Mouse (Mus musculus) neural tube, embryonic 15.5 days (tissue): ENCODE data around the gene Clhc1. TPM values are rescaled to one million over a fixed set of nuclear protein-coding genes. Genes with fewer than 3 reads are reported as not detected.
"Not testable (repeated sequence)": the region's sequence is repeated elsewhere in the genome, so short reads cannot be mapped to it uniquely, and the experiment has no call there.

Experiments
- ATAC-seq: fragments of 200-750 bp; cut with Nextera tagmentation; 2 replicates; pipeline ENCODE4 v1.8.0; 2017; ENCODE audit warnings: mild to moderate bottlenecking, moderate TSS enrichment, moderate library complexity; ENCODE audit not compliant: low FRiP score
- H3K27ac ChIP-seq: fragments of 300-500 bp; sonication (generic); replicated peaks from 2 replicates; pipeline ENCODE4 v1.5.1; 2015; ENCODE audit warnings: mild to moderate bottlenecking, inconsistent platforms
- H3K27me3 ChIP-seq: fragments of 300-500 bp; sonication (generic); replicated peaks from 2 replicates; pipeline ENCODE4 v1.6.1; 2015; ENCODE audit warnings: inconsistent platforms
- H3K36me3 ChIP-seq: fragments of 300-500 bp; sonication (generic); 2 replicates; pipeline ENCODE4 v1.6.1; 2015; ENCODE audit warnings: inconsistent platforms
- H3K4me1 ChIP-seq: fragments of 300-500 bp; sonication (generic); 2 replicates; pipeline ENCODE4 v1.6.1; 2015; ENCODE audit warnings: inconsistent platforms
- H3K4me2 ChIP-seq: fragments of 300-500 bp; sonication (generic); 2 replicates; pipeline ENCODE4 v1.6.1; 2015; ENCODE audit warnings: inconsistent platforms, mild to moderate bottlenecking, moderate library complexity
- H3K4me3 ChIP-seq: fragments of 300-500 bp; sonication (generic); replicated peaks from 2 replicates; pipeline ENCODE4 v1.5.1; 2015; ENCODE audit warnings: mild to moderate bottlenecking, inconsistent platforms
- H3K9ac ChIP-seq: fragments of 300-500 bp; sonication (generic); replicated peaks from 2 replicates; pipeline ENCODE4 v1.6.1; 2015; ENCODE audit warnings: mild to moderate bottlenecking, inconsistent platforms
- H3K9me3 ChIP-seq: fragments of 300-500 bp; sonication (generic); replicated peaks from 2 replicates; pipeline ENCODE4 v1.6.1; 2016; ENCODE audit warnings: inconsistent platforms
- WGBS: fragments of 180-500 bp; shearing (Covaris S2); methylation state at CpG from one replicate; pipeline ENCODE4 v1.1.7; 2015; ENCODE audit warnings: mixed read lengths; 5-methylcytosine and 5-hydroxymethylcytosine counted together
- polyA plus RNA-seq: library from polyadenylated mRNA; unstranded; fragments of >200 nt; fragmentation: Nextera tagmentation; extraction: Ambion mirVana; gene quantifications from 2 replicates; pipeline ENCODE4 v1.2.1, GENCODE M21; 2015

The Clhc1 gene
- polyA plus RNA-seq, 1 experiment from 2014 or later: 0.14 TPM

GRCm38 (mm10) chr11:29544225-29544945 is 3.4 kb upstream of the Clhc1 start:
- Histone ChIP-seq H3K4me2 (no peak overlapping the region), H3K27ac (no peak overlapping the region), H3K9ac (no peak overlapping the region), H3K4me3 (no peak overlapping the region), H3K36me3 (peaks cover 34% of the 10 kb centered on the region), H3K27me3 (no peaks in the 10 kb centered on the region), H3K9me3 (no peaks in the 10 kb centered on the region), H3K4me1 (peaks cover 15% of the 10 kb centered on the region)
- ATAC-seq: no peak
- WGBS: 91% methylated on average over 3 of the region's 3 CpGs

GRCm38 (mm10) chr11:29545150-29545752 is 2.5 kb upstream of the Clhc1 start:
- H3K9ac ChIP-seq, H3K9me3 ChIP-seq, H3K4me2 ChIP-seq, H3K27me3 ChIP-seq, ATAC-seq, H3K27ac ChIP-seq, H3K4me3 ChIP-seq: not testable (repeated sequence)
- WGBS: 87% methylated on average over 4 of the region's 4 CpGs
- Histone ChIP-seq H3K4me1 (peaks cover 15% of the 10 kb centered on the region), H3K36me3 (peaks cover 32% of the 10 kb centered on the region)

GRCm38 (mm10) chr11:29546297-29546696 is 1.5 kb upstream of the Clhc1 start:
- H3K4me2 ChIP-seq: peak overlapping the region; percentile 70
- H3K36me3 ChIP-seq: peaks cover 30% of the 10 kb centered on the region
- not testable (repeated sequence) for H3K27ac ChIP-seq, H3K9me3 ChIP-seq, ATAC-seq, H3K27me3 ChIP-seq
- peak overlapping the region; percentile 79; the same call in 1 of the 2 replicates for H3K4me3 ChIP-seq
- 99% methylated on average over 2 of the region's 2 CpGs for WGBS
- 0 out of 2 replicates have a peak overlapping the region, but pooled peaks have one; percentile 83 for H3K9ac ChIP-seq
- peaks cover 15% of the 10 kb centered on the region for H3K4me1 ChIP-seq

GRCm38 (mm10) chr11:29546762-29547161 is 988 bp upstream of the Clhc1 start:
- H3K9ac ChIP-seq: peak overlapping the region; percentile 83
- no peaks in the 10 kb centered on the region for H3K9me3 ChIP-seq
- H3K27me3 ChIP-seq: no peaks in the 10 kb centered on the region
- H3K4me2 ChIP-seq: peak overlapping the region; percentile 70
- ATAC-seq: no peak
- H3K4me1 ChIP-seq: peaks cover 15% of the 10 kb centered on the region
- H3K4me3 ChIP-seq: peak overlapping the region; percentile 79
- H3K27ac ChIP-seq: peak overlapping the region; percentile 96; the same call in 1 of the 2 replicates
- peaks cover 26% of the 10 kb centered on the region for H3K36me3 ChIP-seq
- WGBS: 21% methylated on average over 2 of the region's 2 CpGs

- peaks cover 24% of the 10 kb centered on the region for H3K36me3 ChIP-seq
- peak overlapping the region; percentile 79 for H3K4me3 ChIP-seq
- peak overlapping the region; percentile 83 for H3K9ac ChIP-seq
- under 1% methylated on average over 27 of the region's 27 CpGs for WGBS
- H3K4me1 ChIP-seq: peaks cover 15% of the 10 kb centered on the region
- no peaks in the 10 kb centered on the region for H3K27me3 ChIP-seq
- H3K9me3 ChIP-seq: no peaks in the 10 kb centered on the region
- H3K27ac ChIP-seq: peak overlapping the region; percentile 96
- ATAC-seq: peak; percentile 25
- H3K4me2 ChIP-seq: peak overlapping the region; percentile 70
Observed at GRCm38 (mm10) chr11:29547249-29547751, 450 bp upstream of the Clhc1 start.

- Histone ChIP-seq H3K4me1 (peaks cover 15% of the 10 kb centered on the region), H3K9ac (peak overlapping the region; percentile 83), H3K9me3 (no peaks in the 10 kb centered on the region), H3K4me2 (peak overlapping the region; percentile 70), H3K4me3 (peak overlapping the region; percentile 79), H3K27me3 (no peaks in the 10 kb centered on the region), H3K36me3 (peaks cover 23% of the 10 kb centered on the region), H3K27ac (peak overlapping the region; percentile 96)
- WGBS: 27% methylated on average over 23 of the region's 23 CpGs
- peak; percentile 14; the same call in 1 of the 2 replicates for ATAC-seq
Observed at GRCm38 (mm10) chr11:29548504-29549424, 1.0 kb downstream of the Clhc1 start.

GRCm38 (mm10) chr11:29549425-29549778 is 1.7 kb downstream of the Clhc1 start:
- H3K27ac ChIP-seq: no peak overlapping the region
- H3K4me1 ChIP-seq: peaks cover 15% of the 10 kb centered on the region
- 89% methylated on average over 1 of the region's 1 CpGs for WGBS
- no peak overlapping the region for H3K4me3 ChIP-seq
- no peak overlapping the region for H3K4me2 ChIP-seq
- no peaks in the 10 kb centered on the region for H3K27me3 ChIP-seq
- H3K36me3 ChIP-seq: peaks cover 16% of the 10 kb centered on the region
- no peak for ATAC-seq
- H3K9ac ChIP-seq: no peak overlapping the region
- H3K9me3 ChIP-seq: no peaks in the 10 kb centered on the region

GRCm38 (mm10) chr11:29560452-29560851 is 12.7 kb downstream of the Clhc1 start:
- no peak for ATAC-seq
- H3K36me3 ChIP-seq: no peaks in the 10 kb centered on the region
- H3K9ac ChIP-seq: no peak overlapping the region
- 92% methylated on average over 9 of the region's 9 CpGs for WGBS
- H3K27ac ChIP-seq: no peak overlapping the region
- H3K4me2 ChIP-seq: no peak overlapping the region
- H3K4me1 ChIP-seq: no peaks in the 10 kb centered on the region
- H3K27me3 ChIP-seq: no peaks in the 10 kb centered on the region
- H3K9me3 ChIP-seq: no peaks in the 10 kb centered on the region
- no peak overlapping the region for H3K4me3 ChIP-seq

GRCm38 (mm10) chr11:29560990-29561389 is 13.2 kb downstream of the Clhc1 start:
- H3K27me3 ChIP-seq: no peaks in the 10 kb centered on the region

GRCm38 (mm10) chr11:29563406-29563805 is 15.7 kb downstream of the Clhc1 start:
- no peak overlapping the region for H3K4me3 ChIP-seq
- H3K9me3 ChIP-seq: no peaks in the 10 kb centered on the region
- no peak for ATAC-seq
- H3K9ac ChIP-seq: no peak overlapping the region
- H3K36me3 ChIP-seq: no peaks in the 10 kb centered on the region
- WGBS: 92% methylated on average over 2 of the region's 2 CpGs
- no peaks in the 10 kb centered on the region for H3K27me3 ChIP-seq
- no peaks in the 10 kb centered on the region for H3K4me1 ChIP-seq
- no peak overlapping the region for H3K4me2 ChIP-seq
- H3K27ac ChIP-seq: no peak overlapping the region

More at GRCm38 (mm10) chr11:29560990-29561389, 13.2 kb downstream of the Clhc1 start:
- WGBS: 90% methylated on average over 3 of the region's 3 CpGs
- Histone ChIP-seq H3K4me1 (no peaks in the 10 kb centered on the region), H3K4me3 (no peak overlapping the region), H3K4me2 (no peak overlapping the region), H3K27ac (no peak overlapping the region), H3K9ac (no peak overlapping the region), H3K9me3 (no peaks in the 10 kb centered on the region), H3K36me3 (no peaks in the 10 kb centered on the region)
- ATAC-seq: no peak

GRCm38 (mm10) chr11:29571536-29571935 is 23.8 kb downstream of the Clhc1 start:
- Histone ChIP-seq H3K27me3 (no peaks in the 10 kb centered on the region), H3K36me3 (no peaks in the 10 kb centered on the region), H3K4me3 (no peak overlapping the region), H3K27ac (no peak overlapping the region), H3K9me3 (no peaks in the 10 kb centered on the region), H3K4me1 (no peaks in the 10 kb centered on the region), H3K9ac (no peak overlapping the region), H3K4me2 (no peak overlapping the region)
- WGBS: 90% methylated on average over 3 of the region's 3 CpGs
- ATAC-seq: no peak
